Mouse (Mus musculus): ENCODE data around the gene Rpl23. TPM values are rescaled to one million over a fixed set of nuclear protein-coding genes. Genes with fewer than 3 reads are reported as not detected.

The Rpl23 gene
- polyA plus RNA-seq, 1 experiment from 2014 or later: 277 TPM

GRCm38 (mm10) chr11:97804841-97805661, 22.8 kb upstream of the Rpl23 start:
- Histone ChIP-seq H3K4me3 (no peak overlapping the region), H3K4me1 (peaks cover 82% of the 10 kb centered on the region), H3K27me3 (replicated peaks) (no peaks in the 10 kb centered on the region), H3K4me2 (peak overlapping the region; percentile 38), H3K9ac (peak overlapping the region; percentile 17; the same call in 1 of the 2 replicates), H3K27ac (peak overlapping the region; percentile 71), H3K36me3 (replicated peaks) (peaks cover 14% of the 10 kb centered on the region), H3K9me3 (no peaks in the 10 kb centered on the region)
- no peak for ATAC-seq (replicated peaks)
- WGBS: 24% methylated on average over 9 of the region's 9 CpGs

DNA sequence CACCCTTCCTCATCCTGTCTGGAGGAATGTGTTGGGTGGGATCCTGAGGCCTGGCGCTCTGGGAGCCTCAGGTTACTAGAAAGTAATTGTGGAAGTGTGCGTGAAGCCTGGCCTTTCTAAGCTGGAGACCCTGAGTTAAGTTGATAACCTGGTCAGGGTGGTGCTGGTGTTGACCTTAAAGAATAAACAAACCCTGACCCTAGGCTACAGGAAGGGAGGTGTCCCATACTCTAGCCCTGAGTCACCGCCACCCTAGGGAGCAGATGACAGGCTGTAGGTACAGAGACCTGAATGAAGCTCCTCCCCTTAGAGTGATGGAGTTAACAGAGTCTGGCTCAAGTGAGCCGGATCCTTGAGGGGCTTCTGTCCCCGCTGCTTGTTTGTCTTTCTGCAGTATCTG, 21.6 kb upstream of the Rpl23 start:
- Histone ChIP-seq H3K4me2 (no peak overlapping the region), H3K27me3 (replicated peaks) (no peaks in the 10 kb centered on the region), H3K36me3 (replicated peaks) (peaks cover 6% of the 10 kb centered on the region), H3K9ac (no peak overlapping the region), H3K9me3 (no peaks in the 10 kb centered on the region), H3K27ac (no peak overlapping the region), H3K4me3 (no peak overlapping the region), H3K4me1 (peaks cover 72% of the 10 kb centered on the region)
- 85% methylated on average over 5 of the region's 5 CpGs for WGBS
- ATAC-seq (replicated peaks): no peak

GRCm38 (mm10) chr11:97802495-97802894, 20.3 kb upstream of the Rpl23 start:
- peaks cover 3% of the 10 kb centered on the region; the same call in 1 of the 2 replicates for H3K36me3 ChIP-seq (replicated peaks)
- no peak for ATAC-seq (replicated peaks)

GRCm38 (mm10) chr11:97802194-97802470, 19.9 kb upstream of the Rpl23 start:
- no peak for ATAC-seq (replicated peaks)
- Histone ChIP-seq H3K4me3 (peak overlapping the region; percentile 88), H3K27me3 (replicated peaks) (no peaks in the 10 kb centered on the region), H3K4me1 (peaks cover 65% of the 10 kb centered on the region), H3K9me3 (no peaks in the 10 kb centered on the region), H3K27ac (no peak overlapping the region), H3K36me3 (replicated peaks) (0 out of 2 replicates have a peak, but pooled peaks cover 3% of the 10 kb centered on the region), H3K9ac (no peak overlapping the region), H3K4me2 (peak overlapping the region; percentile 76)
- WGBS: 32% methylated on average over 1 of the region's 1 CpGs

More at GRCm38 (mm10) chr11:97802495-97802894, 20.3 kb upstream of the Rpl23 start:
- no peaks in the 10 kb centered on the region for H3K27me3 ChIP-seq (replicated peaks)
- H3K4me3 ChIP-seq: 0 out of 2 replicates have a peak overlapping the region, but pooled peaks have one; percentile 88
- H3K9ac ChIP-seq: no peak overlapping the region
- H3K27ac ChIP-seq: no peak overlapping the region
- peaks cover 67% of the 10 kb centered on the region for H3K4me1 ChIP-seq
- H3K9me3 ChIP-seq: no peaks in the 10 kb centered on the region
- 35% methylated on average over 6 of the region's 6 CpGs for WGBS
- H3K4me2 ChIP-seq: peak overlapping the region; percentile 76

DNA sequence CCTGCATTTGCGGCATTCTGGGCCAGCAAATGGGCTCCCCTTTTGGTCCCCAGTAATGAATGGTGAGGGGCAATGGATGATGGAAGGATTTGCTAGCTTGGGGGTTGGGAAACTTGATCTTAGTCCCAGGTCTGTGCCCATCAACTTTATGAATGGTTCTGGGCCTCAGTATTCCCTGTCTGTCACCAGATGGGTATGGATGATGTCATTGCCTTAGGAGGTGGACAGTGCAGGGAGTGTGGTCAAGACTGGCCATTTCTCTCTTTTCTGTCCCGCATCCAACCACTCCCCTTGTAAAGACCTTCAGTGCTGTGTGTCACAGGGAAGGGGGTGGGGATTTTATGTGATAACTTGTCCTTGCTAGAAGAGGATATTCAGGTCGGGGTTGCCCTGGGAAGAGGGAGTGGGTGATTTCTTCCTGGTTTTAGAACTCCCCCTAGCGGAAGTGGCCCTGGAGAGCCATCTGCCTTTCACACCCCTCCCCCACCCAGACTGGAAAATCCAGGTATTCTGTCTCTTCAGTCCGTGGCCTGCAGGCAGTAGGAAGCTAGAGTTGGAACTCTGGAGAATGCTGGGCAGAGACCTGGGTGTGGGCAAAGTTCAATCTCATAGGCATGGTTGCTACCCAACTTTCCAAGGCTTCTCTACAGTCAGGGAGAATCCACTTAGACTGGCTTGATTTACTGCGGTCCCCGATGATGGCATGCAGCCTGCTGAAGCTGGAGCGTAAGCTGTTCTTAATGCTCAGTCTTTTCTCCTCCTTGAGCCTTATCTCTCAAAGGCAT, 19.4 kb upstream of the Rpl23 start:
- ATAC-seq (replicated peaks): no peak
- Histone ChIP-seq H3K4me3 (peak overlapping the region; percentile 88), H3K27ac (peak overlapping the region; percentile 95; the same call in 1 of the 2 replicates), H3K9me3 (no peaks in the 10 kb centered on the region), H3K27me3 (replicated peaks) (no peaks in the 10 kb centered on the region), H3K9ac (peak overlapping the region; percentile 85), H3K4me2 (peak overlapping the region; percentile 76), H3K4me1 (peaks cover 62% of the 10 kb centered on the region), H3K36me3 (replicated peaks) (no peaks in the 10 kb centered on the region)
- WGBS: 26% methylated on average over 8 of the region's 8 CpGs

DNA sequence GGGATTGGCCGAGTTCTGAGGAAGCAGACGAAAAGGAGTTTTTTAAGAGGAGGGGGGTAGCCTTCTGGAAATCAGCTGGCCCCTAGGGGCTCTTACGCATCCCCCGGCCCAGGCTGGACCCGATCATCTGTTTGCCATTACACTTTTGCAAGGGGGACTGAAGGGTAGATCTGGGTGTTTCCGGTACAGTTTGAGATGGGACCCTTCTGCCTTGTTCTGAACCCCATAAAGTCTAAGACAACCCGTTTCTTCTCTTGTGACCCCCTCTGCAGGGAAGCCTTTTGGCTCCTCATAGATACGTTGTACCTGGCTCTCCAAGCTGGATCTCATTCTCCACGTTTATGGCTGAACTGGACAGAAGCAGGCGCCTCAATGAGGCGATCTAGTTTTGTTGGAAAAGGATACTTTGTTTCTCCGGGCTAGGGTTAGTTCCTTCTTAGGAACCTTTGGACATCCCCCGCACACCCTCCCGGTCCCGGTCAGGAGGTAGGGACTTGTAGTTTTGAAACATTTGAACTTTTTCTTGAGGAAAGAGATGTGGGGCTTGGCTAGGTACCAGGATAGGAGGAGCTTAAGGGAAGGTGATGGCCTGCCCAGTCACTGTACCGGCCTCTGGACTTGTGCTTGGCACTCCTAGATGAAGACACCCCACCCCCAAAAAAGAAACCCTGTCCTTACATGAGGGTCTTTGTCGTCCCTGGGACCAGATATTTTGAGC, 18.6 kb upstream of the Rpl23 start:
- peaks cover 54% of the 10 kb centered on the region for H3K4me1 ChIP-seq
- peak overlapping the region; percentile 88 for H3K4me3 ChIP-seq
- H3K9me3 ChIP-seq: no peaks in the 10 kb centered on the region
- peak overlapping the region; percentile 76 for H3K4me2 ChIP-seq
- no peaks in the 10 kb centered on the region for H3K27me3 ChIP-seq (replicated peaks)
- no peak for ATAC-seq (replicated peaks)
- 5% methylated on average over 17 of the region's 17 CpGs for WGBS
- H3K9ac ChIP-seq: peak overlapping the region; percentile 85
- H3K36me3 ChIP-seq (replicated peaks): no peaks in the 10 kb centered on the region
- peak overlapping the region; percentile 95 for H3K27ac ChIP-seq

DNA sequence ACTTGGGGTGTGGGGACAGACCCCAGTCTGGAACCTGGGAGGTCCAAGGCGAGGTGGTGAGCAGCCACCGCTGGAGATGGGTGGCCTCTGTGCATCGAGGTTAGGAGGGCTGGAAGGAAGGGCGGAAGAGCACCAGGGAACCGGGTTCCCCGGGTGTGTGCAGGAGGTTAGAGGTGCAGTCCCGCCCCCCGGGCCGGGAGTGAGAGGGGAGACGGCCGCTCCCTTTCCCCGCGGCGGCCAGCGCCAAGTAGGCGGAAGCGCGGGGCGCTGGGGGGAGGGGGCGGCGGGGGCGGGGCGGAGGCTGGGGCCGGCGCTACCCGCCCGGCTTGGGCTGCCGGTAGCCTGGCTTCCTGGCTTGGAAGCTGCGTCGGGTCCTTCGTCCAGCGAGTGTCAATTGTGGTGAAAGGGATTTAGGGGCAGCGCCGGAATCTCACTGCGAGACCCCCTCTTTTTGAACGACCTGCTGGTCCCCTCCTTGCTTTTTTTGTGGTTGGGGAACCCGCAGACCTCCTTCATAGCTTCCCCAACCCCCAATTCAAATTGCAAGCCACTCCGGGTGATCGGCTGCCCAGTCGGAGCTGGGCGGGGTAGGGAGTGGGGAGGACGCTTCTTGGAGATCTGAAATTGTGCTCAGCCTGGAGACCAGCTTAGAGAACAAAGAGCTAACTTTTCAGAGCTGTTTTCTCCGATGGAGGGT, 17.9 kb upstream of the Rpl23 start:
- Histone ChIP-seq H3K9me3 (no peaks in the 10 kb centered on the region), H3K27ac (peak overlapping the region; percentile 95), H3K9ac (peak overlapping the region; percentile 85), H3K27me3 (replicated peaks) (no peaks in the 10 kb centered on the region), H3K4me2 (peak overlapping the region; percentile 76), H3K4me3 (peak overlapping the region; percentile 88), H3K4me1 (peaks cover 47% of the 10 kb centered on the region), H3K36me3 (replicated peaks) (no peaks in the 10 kb centered on the region)
- ATAC-seq (replicated peaks): peak; percentile 65
- under 1% methylated on average over 26 of the region's 43 CpGs for WGBS

DNA sequence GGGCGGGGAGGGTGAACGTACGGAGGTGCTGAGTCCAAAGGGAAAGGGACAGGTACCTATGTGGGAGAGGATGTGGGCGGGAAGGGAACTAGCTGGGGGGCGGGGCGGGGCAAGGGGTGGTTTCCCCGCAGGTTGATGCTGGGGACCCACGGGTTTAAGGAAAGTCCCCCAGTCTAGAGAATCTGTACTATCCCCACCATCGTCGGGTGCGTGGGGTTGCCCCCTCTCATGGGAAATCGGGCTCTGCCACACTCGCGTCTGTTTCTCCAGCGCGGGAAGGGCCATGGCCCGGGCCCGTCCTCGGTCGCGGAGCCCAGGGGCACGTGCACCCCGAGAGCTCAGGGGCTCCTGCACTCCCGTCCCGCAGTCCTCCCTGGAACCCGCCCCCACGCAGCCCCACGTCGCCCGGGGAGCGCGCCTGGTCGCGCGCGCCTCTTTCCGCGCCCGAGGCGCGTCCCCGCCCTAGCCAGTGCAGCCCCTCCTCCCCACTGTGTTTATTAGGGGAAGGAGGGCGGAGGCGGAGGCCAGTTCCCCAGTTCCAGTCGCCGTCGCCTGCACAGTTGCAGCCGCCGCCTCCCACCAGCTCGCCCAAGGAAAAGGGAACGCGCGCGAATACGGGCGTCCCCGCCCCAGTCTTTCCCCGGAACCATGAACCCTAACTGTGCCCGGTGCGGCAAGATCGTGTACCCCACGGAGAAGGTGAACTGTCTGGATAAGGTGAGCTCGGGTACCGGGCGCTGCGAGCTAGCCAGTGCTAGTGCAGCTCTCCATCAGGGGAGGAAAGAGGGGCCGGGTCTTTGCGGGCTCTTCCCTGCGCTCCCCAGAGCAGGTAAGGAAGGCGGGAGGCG, 17.1 kb upstream of the Rpl23 start:
- Histone ChIP-seq H3K9ac (peak overlapping the region; percentile 85), H3K4me3 (peak overlapping the region; percentile 88), H3K4me1 (peaks cover 39% of the 10 kb centered on the region), H3K27me3 (replicated peaks) (no peaks in the 10 kb centered on the region), H3K36me3 (replicated peaks) (no peaks in the 10 kb centered on the region), H3K9me3 (no peaks in the 10 kb centered on the region), H3K4me2 (peak overlapping the region; percentile 76), H3K27ac (peak overlapping the region; percentile 95)
- peak; percentile 86 for ATAC-seq (replicated peaks)
- under 1% methylated on average over 70 of the region's 71 CpGs for WGBS

DNA sequence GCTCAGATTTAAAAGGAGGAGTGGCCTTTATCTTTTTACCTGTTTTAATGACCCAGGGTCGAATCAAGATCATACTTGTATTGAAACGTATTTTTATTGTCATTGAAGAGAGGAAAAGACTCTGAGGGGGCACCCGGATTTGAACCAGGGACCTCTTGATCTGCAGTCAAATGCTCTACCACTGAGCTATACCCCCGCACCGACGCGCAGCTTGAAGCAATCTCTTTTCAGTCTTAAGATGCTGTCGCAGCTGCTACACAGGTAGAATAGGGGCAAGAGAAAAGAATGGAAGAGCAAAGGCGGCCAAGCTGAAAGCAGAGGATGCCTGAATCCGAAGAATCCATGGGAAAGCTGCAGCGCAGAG, 16.5 kb upstream of the Rpl23 start, which contains the start of gene Lasp1:
TSS of gene Lasp1 (plus strand) at position 219 of the 364 bp plus-strand sequence.
- peak within 1 kb of the TSS; percentile 88 for H3K4me3 ChIP-seq
- H3K4me2 ChIP-seq: peak within 1 kb of the TSS; percentile 76
- peak within 1 kb of the TSS; percentile 85 for H3K9ac ChIP-seq
- peak; percentile 82 for ATAC-seq (replicated peaks)
- H3K4me1 ChIP-seq: peaks cover 33% of the 10 kb centered on the region
- no peaks in the 10 kb centered on the region for H3K9me3 ChIP-seq
- WGBS: 1% methylated on average over 11 of the region's 11 CpGs
- no peaks in the 10 kb centered on the region for H3K27me3 ChIP-seq (replicated peaks)
- peak within 1 kb of the TSS; percentile 95 for H3K27ac ChIP-seq
- no peaks in the 10 kb centered on the region for H3K36me3 ChIP-seq (replicated peaks)

DNA sequence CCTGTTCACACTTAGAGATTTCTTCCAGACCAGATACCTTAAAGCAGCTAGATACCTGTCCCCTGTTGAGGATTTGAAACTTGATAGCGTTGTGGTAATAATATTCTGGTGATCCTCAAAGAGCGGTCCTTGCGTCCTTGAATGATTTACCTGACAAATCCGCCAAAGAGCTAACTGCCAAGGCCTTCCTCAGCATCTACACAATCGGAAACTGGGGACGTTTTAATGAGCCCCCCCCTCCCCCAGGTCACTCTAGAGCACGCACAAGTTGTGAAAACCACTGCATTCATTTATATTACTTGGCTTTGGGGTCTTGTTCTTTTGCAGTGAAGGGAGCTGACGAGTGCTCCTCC, 15.8 kb upstream of the Rpl23 start:
- peaks cover 31% of the 10 kb centered on the region for H3K4me1 ChIP-seq
- no peak for ATAC-seq (replicated peaks)
- H3K27ac ChIP-seq: peak overlapping the region; percentile 95
- H3K9ac ChIP-seq: no peak overlapping the region
- 41% methylated on average over 8 of the region's 8 CpGs for WGBS
- no peaks in the 10 kb centered on the region for H3K27me3 ChIP-seq (replicated peaks)
- peak overlapping the region; percentile 76 for H3K4me2 ChIP-seq
- no peaks in the 10 kb centered on the region for H3K36me3 ChIP-seq (replicated peaks)
- no peaks in the 10 kb centered on the region for H3K9me3 ChIP-seq
- peak overlapping the region; percentile 88 for H3K4me3 ChIP-seq
